Mouse (Mus musculus): ENCODE measurements around the gene Ppfibp2. TPM values are rescaled to one million over a fixed set of nuclear protein-coding genes. Genes with fewer than 3 reads are reported as not detected.

Gene Ppfibp2
- polyA plus RNA-seq, 1 experiment = 0.01 TPM

DNA sequence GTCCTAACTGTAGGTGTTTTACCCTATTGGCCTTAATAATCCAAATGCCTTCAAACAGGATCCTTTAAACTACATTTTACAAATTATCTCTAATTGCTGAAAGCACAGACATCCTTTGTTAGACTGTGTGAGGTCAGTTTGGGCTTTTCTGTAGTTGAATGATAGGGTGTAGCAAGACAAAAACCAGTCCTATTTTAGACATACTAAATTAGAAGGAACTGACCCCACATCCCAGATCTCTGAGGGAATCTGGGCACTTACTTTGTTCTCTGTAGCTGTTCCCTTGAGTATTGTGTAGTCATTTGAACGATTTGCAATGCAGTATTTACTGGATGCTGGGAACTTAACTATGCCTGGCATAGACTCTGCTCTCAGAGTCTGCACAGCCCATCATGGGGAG is 56.8 kb downstream of the Ppfibp2 start:
- H3K9me3 ChIP-seq (ENCODE audit: control insufficient read depth, low read length) = no peaks in the 10 kb centered on the region
- H3K4me1 ChIP-seq (ENCODE audit: control insufficient read depth) = no peaks in the 10 kb centered on the region
- H3K36me3 ChIP-seq (ENCODE audit: control insufficient read depth) = no peaks in the 10 kb centered on the region
- no peak for TF ChIP-seq GATA1 (IDR thresholded peaks at IDR 0.05; ENCODE audit: low read length)
- TF ChIP-seq TAL1 (IDR thresholded peaks at IDR 0.05; ENCODE audit: low read length) = no peak
- H3K27me3 ChIP-seq (ENCODE audit: control insufficient read depth) = no peaks in the 10 kb centered on the region
- H3K4me3 ChIP-seq (replicated peaks) = no peak overlapping the region

- Histone ChIP-seq H3K9me3 (ENCODE audit: control insufficient read depth, low read length) (no peaks in the 10 kb centered on the region), H3K36me3 (ENCODE audit: control insufficient read depth) (no peaks in the 10 kb centered on the region), H3K4me1 (ENCODE audit: control insufficient read depth) (no peaks in the 10 kb centered on the region), H3K27me3 (ENCODE audit: control insufficient read depth) (no peaks in the 10 kb centered on the region), H3K4me3 (replicated peaks) (no peak overlapping the region)
- TF ChIP-seq TAL1 (IDR thresholded peaks at IDR 0.05; ENCODE audit: low read length) (no peak), GATA1 (IDR thresholded peaks at IDR 0.05; ENCODE audit: low read length) (no peak)
These were observed 61.4 kb downstream of the Ppfibp2 start for GRCm38 (mm10) chr7:107656451-107656850.

- H3K4me1 ChIP-seq (ENCODE audit: control insufficient read depth) = no peaks in the 10 kb centered on the region
- no peaks in the 10 kb centered on the region for H3K9me3 ChIP-seq (ENCODE audit: control insufficient read depth, low read length)
- H3K36me3 ChIP-seq (ENCODE audit: control insufficient read depth) = no peaks in the 10 kb centered on the region
- H3K27me3 ChIP-seq (ENCODE audit: control insufficient read depth) = no peaks in the 10 kb centered on the region
- no peak overlapping the region for H3K4me3 ChIP-seq (replicated peaks)
- no peak for TF ChIP-seq GATA1 (IDR thresholded peaks at IDR 0.05; ENCODE audit: low read length)
- no peak for TF ChIP-seq TAL1 (IDR thresholded peaks at IDR 0.05; ENCODE audit: low read length)
These were observed 64.3 kb downstream of the Ppfibp2 start for GRCm38 (mm10) chr7:107659186-107659918.

- TF ChIP-seq TAL1 (IDR thresholded peaks at IDR 0.05; ENCODE audit: low read length) (no peak), GATA1 (IDR thresholded peaks at IDR 0.05; ENCODE audit: low read length) (no peak)
- Histone ChIP-seq H3K36me3 (ENCODE audit: control insufficient read depth) (no peaks in the 10 kb centered on the region), H3K4me1 (ENCODE audit: control insufficient read depth) (no peaks in the 10 kb centered on the region), H3K27me3 (ENCODE audit: control insufficient read depth) (peaks cover 4% of the 10 kb centered on the region), H3K9me3 (ENCODE audit: control insufficient read depth, low read length) (no peaks in the 10 kb centered on the region), H3K4me3 (replicated peaks) (no peak overlapping the region)
These were observed 66.3 kb downstream of the Ppfibp2 start for GRCm38 (mm10) chr7:107661189-107661842.

DNA sequence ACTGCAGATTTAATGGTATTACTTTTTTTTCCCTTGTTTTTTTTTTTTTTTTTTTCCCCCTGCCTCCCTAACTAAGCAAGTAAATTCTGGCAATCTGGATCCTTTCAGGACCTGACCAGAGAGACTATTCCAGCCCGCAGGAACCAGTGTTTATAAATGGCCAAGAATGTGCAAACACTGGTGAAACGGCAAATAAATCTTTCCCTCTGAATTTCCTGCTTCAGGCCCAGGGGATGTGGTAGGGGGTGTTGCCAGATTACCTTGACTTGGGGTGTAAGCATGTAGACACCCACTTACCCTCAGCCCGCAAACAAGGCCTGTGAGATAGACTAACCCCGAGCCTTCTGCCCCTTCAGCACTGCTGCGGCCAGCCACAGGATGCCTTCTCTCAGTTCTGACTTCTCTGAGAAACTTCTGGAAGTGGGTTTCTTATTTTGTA is 66.9 kb downstream of the Ppfibp2 start:
- H3K36me3 ChIP-seq (ENCODE audit: control insufficient read depth) = no peaks in the 10 kb centered on the region
- no peak overlapping the region for H3K4me3 ChIP-seq (replicated peaks)
- TF ChIP-seq GATA1 (IDR thresholded peaks at IDR 0.05; ENCODE audit: low read length) (no peak), TAL1 (IDR thresholded peaks at IDR 0.05; ENCODE audit: low read length) (no peak)
- no peaks in the 10 kb centered on the region for H3K9me3 ChIP-seq (ENCODE audit: control insufficient read depth, low read length)
- H3K4me1 ChIP-seq (ENCODE audit: control insufficient read depth) = no peaks in the 10 kb centered on the region
- peaks cover 7% of the 10 kb centered on the region for H3K27me3 ChIP-seq (ENCODE audit: control insufficient read depth)

DNA sequence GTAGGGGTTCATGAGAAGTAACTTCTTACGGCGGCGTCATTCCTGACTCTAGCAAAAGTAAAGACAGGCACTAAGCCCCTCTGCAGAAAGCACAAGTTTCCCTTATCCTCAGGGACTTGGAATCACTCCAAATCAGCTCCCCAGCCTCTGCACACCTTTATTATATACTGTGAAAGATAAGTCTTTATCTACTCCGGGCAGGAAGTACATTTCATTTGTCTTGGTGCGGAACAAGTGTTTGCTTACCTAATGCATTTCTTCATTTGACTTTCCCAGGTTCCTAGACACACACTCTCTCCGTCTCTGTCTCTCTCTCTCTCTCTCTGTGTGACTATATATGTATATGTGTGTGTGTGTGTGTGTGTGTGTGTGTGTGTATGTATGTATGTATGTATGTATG is 68.6 kb downstream of the Ppfibp2 start:
- no peaks in the 10 kb centered on the region for H3K36me3 ChIP-seq (ENCODE audit: control insufficient read depth)
- H3K9me3 ChIP-seq (ENCODE audit: control insufficient read depth, low read length) = no peaks in the 10 kb centered on the region
- no peaks in the 10 kb centered on the region for H3K4me1 ChIP-seq (ENCODE audit: control insufficient read depth)
- H3K4me3 ChIP-seq (replicated peaks) = no peak overlapping the region
- no peak for TF ChIP-seq GATA1 (IDR thresholded peaks at IDR 0.05; ENCODE audit: low read length)
- TF ChIP-seq TAL1 (IDR thresholded peaks at IDR 0.05; ENCODE audit: low read length) = no peak
- peaks cover 7% of the 10 kb centered on the region for H3K27me3 ChIP-seq (ENCODE audit: control insufficient read depth)

DNA sequence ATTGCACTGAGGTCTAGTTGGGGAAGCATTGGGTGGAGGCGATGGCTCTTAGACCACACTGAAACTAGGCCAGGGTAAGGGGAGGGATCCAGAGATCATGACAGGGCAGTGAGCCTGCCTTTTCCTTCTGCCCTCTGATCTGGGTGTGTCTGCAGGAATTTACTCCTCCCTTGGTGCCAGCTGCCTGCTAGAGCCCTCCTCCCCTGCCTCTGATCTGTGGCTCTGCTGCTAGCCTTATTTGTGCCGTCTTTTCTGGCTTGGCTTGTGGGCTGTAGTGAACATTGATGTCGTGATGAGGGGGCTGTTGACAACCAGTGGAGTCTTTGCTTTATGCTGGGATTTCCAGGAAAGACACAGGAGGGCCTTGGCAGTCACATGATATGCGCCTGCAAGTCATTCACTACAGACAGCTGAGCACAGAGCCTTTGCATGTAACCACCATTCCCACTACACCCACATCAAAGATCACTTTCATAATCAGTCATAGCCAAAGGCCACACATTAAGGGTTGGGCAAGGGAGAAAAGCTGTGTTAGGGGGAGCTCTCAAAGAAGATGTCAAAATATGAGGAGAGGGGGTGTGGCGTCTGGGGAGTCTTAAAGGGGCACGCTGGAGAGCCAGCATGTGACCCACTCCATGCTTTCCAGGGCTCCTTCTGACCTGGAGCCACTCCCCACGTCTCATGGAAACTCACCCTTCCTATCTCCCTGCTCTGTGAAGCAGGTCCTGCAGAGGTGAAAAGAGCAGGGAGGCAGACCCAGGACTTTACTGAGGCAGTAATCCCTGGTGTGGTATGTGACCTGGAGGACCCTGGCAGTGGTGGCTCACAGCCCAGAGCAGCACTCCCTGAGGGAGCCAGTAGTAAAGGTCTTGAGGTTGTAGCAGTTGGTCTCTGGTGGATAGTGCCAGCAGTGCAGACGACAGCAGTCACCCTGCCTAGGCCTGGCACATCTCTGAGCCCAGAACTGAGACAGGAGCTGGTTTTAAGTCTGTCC is 69.4 kb downstream of the Ppfibp2 start:
- TF ChIP-seq GATA1 (IDR thresholded peaks at IDR 0.05; ENCODE audit: low read length) (no peak), TAL1 (IDR thresholded peaks at IDR 0.05; ENCODE audit: low read length) (no peak)
- Histone ChIP-seq H3K4me1 (ENCODE audit: control insufficient read depth) (no peaks in the 10 kb centered on the region), H3K4me3 (replicated peaks) (no peak overlapping the region), H3K36me3 (ENCODE audit: control insufficient read depth) (no peaks in the 10 kb centered on the region), H3K9me3 (ENCODE audit: control insufficient read depth, low read length) (no peaks in the 10 kb centered on the region), H3K27me3 (ENCODE audit: control insufficient read depth) (peaks cover 7% of the 10 kb centered on the region)

DNA sequence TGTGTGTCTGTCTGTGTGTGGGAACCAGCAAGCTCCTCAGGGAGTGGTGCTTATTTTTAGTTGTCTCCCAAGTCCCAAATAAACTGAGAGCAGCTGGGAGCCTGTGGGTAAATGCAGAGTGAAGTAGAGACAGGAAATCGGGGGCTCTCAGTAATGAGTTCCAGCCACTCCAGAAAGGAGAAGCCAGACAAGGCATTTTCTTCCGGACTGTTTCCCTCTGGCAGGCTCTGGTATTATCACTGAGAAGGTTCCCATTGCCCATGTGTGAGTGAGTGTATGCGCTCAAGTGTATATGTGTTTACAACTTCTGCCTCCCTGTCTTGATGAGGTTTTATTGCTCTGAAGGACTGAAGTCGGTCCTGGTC is 70.2 kb downstream of the Ppfibp2 start:
- Histone ChIP-seq H3K27me3 (ENCODE audit: control insufficient read depth) (peaks cover 7% of the 10 kb centered on the region), H3K36me3 (ENCODE audit: control insufficient read depth) (no peaks in the 10 kb centered on the region), H3K9me3 (ENCODE audit: control insufficient read depth, low read length) (no peaks in the 10 kb centered on the region), H3K4me3 (replicated peaks) (no peak overlapping the region), H3K4me1 (ENCODE audit: control insufficient read depth) (no peaks in the 10 kb centered on the region)
- no peak for TF ChIP-seq TAL1 (IDR thresholded peaks at IDR 0.05; ENCODE audit: low read length)

All from erythroblast, embryonic 14.5 days (primary cell).